Mouse (Mus musculus) adrenal gland (tissue): ENCODE results near the gene Etd.
"Not testable (repeated sequence)": the region's sequence is repeated elsewhere in the genome, so short reads cannot be mapped to it uniquely, and the experiment has no call there.

Experiments used
- intact Hi-C: fragments of 180-260 bp; cut with DNase I; formaldehyde crosslinking; loops from one replicate; pipeline ENCODE4 v1.15.1; 2025
- long read RNA-seq, 2 experiments: library from polyadenylated mRNA; unstranded; transcript quantifications; one replicate each; pipeline ENCODE4 v2.0.0; 2020; ENCODE audit warnings: borderline replicate concordance in 1 of 2; ENCODE audit not compliant: insufficient replicate concordance in 1 of 2

Etd gene
- long read RNA-seq, experiment 1: 0 reads
- long read RNA-seq, experiment 2: 0 reads

- intact Hi-C loops: no loop called here
These were observed at the start of gene Etd for GRCm38 (mm10) chrX:53434618-53435017. Gene Etd, plus strand, starts transcription at chrX:53434918.

GRCm38 (mm10) chrX:53386362-53386761, 48.4 kb upstream of the Etd start:
- intact Hi-C loops: loop anchor here (2.0 kb wide), 1 partner anchor 60 kb away; no protein-coding TSS in a partner anchor

GRCm38 (mm10) chrX:53432888-53433287, 1.8 kb upstream of the Etd start:
- intact Hi-C loops: no loop called here

- intact Hi-C loops: no loop called here
These were observed 24.9 kb downstream of the Etd start for GRCm38 (mm10) chrX:53459573-53459972.

GRCm38 (mm10) chrX:53464194-53464593, 29.5 kb downstream of the Etd start:
- intact Hi-C loops: not testable (repeated sequence)
